Mouse (Mus musculus) G1E-ER4 (cell line): ENCODE results near the gene Hephl1. TPM values are rescaled to one million over a fixed set of nuclear protein-coding genes. Genes with fewer than 3 reads are reported as not detected.

ENCODE experiments used
- GATA1 ChIP-seq: IDR thresholded peaks from one replicate; pipeline ENCODE4 v1.8.0; 2012; ENCODE audit warnings: low read length, inconsistent platforms
- polyA plus RNA-seq: library from polyadenylated mRNA; stranded (reverse); fragments of >175 nt; gene quantifications from 2 replicates; pipeline ENCODE4 v1.2.3, GENCODE M21; 2012

Gene Hephl1
- polyA plus RNA-seq, 1 experiment = not detected

DNA sequence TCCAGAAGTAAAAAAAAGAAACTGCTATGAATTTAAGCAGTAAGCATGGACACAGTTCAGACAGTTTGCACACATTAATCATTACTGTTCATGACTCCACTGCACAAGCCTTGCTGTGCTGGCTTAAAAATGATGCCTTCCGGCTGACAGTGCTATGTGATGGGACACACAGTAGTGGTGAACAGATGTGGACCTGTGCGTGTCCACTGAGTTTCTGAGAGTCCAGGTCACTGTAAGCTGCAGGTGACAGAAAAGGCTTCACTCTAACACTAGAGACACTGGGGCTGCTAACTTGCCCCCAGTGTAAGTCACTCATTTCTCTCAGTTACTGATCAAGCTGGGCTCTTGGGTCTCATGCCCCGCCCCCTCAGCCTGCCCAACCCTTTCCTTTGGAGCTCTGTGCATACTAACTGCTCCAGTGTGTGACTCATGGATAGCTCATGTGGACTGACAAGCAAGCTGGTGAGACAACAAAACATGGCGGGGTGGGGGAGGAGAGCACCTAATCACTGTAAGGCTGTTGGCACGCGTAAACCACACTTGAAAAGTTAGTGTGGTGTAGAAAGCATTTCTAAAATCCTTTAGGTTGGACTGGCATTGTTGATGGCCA, 43.1 kb downstream of the Hephl1 start:
- no peak for TF ChIP-seq GATA1

DNA sequence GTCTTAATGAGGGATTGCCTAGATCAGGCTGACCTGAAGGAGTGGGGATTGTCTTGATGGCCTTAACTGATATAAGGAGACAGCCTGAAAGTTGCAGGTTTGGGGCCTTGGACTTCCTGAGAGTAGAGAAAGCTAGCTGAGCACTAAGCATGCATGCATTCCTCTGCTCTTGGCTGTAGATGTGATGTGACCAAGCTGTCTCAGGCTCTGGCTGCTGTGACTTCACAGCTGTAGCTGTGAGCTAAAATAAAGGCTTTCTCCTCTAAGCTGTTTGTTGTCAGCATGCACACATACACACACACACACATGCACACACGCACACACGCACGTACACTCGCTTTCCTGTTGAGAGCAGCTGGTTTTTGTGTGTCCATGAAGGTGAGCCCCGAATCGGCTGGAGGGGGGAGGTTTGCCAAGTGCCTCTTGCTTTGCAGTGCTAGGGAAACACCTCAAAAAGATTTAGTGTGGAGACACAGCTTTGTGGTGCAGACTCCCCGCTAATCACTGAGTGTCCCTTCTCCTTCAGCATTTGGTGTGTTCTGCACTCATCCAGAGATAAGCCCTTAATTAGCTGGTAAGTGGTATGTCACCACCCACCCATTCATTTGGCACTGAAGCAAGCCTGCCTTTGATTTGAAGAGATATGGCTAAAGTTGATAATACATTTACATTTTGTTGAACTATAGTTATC, 43.8 kb downstream of the Hephl1 start:
- no peak for TF ChIP-seq GATA1

DNA sequence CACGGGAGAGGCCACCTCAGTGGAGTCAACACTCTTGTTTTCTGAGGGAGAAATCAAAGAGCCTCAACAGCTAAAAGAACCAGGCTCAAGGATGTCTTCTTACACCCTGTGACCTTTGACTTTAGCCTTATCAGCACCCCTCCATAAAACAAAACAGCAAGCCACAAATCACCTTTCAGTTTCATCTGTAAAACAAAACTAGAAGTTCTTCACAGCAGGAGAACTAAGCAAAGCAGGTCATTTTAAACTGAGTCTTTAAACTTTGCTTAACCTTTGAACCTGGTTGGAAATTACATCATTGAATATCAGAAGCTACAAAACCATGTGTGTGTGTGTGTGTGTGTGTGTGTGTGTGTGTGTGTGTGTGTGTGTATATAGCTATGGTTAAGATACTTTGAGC, 47.7 kb downstream of the Hephl1 start:
- no peak for TF ChIP-seq GATA1

DNA sequence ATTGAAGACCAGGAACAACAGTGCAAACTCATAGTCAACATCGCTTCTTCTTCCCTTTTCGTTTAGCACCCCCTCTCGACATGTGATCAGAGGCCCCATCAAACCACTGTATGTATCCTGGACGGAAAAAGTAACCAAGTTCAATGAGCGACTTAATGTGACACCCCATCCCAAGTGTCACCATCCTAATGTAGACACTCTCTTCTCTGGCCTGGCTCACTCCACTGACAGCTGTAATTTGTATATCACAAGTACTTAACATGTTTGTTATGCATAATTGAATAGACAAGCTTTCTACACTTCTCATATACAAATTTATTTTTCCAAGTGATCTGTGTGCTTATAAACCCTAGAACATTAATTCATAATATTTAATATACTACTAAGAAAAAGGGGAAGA, 51.1 kb downstream of the Hephl1 start:
- no peak for TF ChIP-seq GATA1

DNA sequence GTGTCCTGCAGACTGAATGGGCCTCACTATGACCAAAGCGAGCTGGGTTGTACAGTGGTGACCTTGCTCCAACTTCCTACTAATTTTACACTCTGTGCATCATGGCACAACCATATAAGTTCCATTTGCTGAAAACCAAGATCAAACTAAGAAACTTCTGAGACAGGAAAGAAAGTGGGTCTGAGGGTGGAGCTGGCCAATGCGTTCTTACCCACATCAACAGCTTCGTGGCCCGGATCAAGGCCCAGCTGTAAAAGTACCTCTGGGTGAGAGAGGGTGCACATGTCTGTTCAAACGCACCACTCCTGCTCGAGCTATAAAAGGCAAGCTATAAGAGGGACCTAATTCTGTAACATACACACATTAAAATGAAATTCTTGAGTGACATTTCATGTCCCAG, 51.9 kb downstream of the Hephl1 start:
- TF ChIP-seq GATA1 = no peak

DNA sequence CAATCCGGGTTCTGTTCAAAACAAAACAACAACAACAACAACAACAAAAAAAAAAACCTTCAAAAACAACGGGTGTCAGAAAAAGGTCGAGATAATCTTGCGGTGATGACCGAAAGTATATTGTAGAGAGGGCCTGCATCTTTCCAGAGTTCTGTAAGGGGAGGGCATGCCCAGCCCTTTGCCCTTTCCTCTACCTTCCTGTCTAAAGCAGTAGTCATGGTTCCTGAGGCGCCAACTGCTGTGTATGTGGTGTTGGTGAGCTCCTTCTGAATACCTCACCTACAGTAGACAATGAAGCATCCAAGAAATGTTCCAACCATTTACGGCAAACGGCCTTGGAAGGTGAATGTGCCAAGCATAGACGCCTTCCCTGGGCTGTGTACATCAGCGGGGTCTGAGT, 66.2 kb downstream of the Hephl1 start:
- TF ChIP-seq GATA1 = no peak

DNA sequence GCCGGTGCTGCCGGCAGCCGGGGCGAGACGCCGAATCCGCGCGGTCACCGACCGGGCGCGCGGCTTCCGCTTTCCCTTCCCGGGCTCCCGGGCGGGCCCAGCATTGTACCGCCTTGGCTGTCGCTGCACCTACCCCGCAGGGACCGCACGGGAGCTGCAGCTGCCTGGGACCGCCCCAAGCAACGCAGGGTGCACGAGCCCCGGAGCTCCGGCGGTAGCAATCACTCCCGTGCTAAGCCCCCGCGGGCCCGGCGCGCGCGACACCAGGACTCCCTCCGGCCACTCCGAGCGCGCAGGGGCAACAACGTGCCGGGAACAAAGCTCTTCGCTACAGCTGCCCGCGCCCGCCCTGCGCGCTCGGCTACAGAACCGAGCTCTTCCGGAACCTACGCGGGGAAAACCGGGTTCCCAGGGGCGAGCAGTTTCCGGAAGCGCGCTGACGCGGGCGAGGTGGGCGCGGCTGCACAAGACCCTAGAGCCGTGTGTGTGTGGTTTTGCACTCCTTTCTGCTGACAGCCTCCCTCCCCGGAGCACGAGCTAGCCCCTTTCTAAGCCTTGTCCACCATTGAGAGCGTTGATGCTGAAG, 66.7 kb downstream of the Hephl1 start, which contains the start of gene Panx1:
Gene Panx1, minus strand, starts transcription at position 395 of the 586 bp plus-strand sequence.
- no peak for TF ChIP-seq GATA1

DNA sequence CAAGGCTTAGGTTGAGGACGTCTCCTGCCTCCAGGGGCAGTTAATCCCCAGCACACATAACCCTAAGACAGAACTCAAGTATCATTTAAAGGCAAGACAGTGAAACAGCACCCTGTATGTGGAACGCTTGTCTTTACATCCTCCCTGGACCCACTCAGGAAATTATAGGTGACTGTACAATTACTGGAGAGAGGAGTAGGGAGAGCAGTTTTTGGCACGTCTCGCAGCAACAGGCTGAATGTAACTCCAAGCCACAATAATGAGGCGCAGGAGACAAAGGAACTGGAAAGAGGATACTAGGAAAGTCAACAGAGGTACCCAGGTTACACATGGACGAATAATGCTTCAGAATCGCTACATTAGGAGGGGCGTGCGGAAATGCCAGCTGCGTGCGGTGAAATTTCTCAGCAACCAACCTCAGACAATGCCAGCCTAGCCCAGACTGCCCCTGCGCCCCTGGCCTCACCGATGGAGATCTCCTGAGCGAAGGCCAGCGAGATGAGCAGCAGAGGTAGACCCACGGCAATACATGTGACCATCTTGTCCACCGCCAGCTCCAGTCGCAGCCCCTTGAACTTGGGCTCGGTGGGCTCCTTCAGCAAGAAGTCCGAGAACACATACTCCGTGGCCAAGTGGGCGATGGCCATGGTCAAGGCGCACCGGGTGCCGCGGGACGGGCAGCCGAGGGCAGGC, 67.4 kb downstream of the Hephl1 start:
- no peak for TF ChIP-seq GATA1

DNA sequence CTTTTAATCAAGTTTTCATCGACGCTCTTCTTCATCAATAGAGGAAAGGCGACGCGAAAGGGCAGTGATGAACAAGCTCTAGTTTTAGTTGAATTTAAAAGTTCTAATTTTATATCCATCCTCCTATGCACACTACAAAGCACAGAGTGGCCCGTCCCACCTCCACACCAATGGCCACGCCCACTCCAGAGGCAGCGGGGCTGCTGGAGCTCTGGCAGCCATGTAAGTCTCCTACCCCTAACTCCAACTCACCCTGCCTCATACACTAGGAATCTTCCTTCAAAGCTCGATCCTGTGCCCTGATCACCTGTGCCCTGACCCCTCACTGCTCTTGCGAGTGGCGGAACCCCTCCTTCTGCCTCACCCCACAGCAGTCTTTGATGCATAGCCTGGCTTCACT, 70.4 kb downstream of the Hephl1 start:
- TF ChIP-seq GATA1 = no peak

DNA sequence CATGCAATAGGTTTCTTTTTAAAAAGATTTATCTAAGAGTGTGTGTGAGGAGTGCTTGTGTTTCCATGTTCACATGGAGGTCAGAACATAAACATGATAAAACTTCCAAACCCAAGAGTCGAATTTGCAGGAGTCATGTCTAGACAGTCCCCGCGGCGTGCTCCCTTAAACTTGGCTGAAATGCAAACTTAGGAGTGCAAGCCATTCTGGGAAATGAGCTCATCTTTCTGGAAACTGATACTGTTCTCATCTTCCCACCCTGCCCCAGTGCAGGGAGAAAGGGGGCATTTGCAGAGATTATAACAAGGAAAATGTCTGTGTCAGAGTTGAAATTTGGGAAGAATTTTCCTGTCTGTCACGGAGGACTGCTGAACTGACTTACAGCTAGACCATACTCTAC, 72.1 kb downstream of the Hephl1 start:
- TF ChIP-seq GATA1 = no peak

DNA sequence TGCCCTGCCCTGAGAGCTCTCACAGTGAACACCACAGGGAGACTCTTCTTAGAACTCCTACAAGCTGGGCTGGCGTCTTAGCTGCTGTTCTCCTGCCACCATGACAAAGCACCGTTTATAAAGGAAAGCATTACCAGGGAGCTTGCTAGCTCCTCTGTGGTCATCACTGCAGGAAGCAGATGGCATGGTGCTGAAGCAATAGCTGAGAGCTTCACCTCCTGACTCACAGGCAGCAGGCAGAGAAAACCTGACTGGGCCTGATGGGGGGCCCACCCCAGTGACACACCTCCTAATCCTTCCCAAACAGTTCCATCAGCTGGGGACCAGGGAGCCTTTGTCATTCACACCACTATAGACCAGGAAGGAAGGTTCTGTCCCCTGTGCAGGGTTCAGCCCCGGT, 74.2 kb downstream of the Hephl1 start:
- no peak for TF ChIP-seq GATA1

DNA sequence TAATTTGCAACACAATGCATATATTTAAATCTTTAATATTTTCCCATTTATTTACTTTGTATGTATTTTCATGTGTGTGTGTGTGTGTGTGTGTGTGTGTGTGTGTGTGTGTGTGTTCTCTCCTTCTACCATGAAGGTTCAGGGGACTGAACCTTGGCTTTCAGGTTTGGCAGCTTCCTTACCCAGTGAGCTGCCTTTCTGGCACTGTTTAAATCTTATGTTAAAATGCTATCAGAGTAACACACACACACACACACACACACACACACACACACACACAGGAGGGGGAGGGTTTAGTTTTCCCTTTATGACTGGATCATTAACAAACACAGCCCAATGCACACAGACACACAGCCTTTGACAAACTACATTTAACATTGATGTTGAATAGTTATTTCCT, 74.7 kb downstream of the Hephl1 start:
- TF ChIP-seq GATA1 = no peak

DNA sequence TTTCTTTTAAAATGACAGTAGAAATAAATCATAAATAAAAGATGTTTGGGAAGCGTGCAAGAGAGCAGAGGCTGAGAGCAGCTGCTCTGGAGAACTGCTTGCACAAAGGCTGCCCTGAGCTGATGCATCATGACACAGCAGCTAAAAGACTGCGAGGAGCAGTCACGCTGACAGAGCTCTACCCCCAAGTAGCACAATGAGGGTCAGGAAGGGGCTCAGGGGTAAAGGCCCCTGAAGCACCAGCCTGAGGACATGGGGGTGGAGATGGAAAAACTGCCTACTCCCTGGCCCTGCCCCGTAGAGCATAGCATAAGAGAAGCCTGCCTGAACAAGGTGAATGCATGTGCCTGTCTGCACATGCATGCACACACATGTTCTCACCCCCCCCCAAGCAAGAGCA, 75.1 kb downstream of the Hephl1 start:
- TF ChIP-seq GATA1 = no peak

DNA sequence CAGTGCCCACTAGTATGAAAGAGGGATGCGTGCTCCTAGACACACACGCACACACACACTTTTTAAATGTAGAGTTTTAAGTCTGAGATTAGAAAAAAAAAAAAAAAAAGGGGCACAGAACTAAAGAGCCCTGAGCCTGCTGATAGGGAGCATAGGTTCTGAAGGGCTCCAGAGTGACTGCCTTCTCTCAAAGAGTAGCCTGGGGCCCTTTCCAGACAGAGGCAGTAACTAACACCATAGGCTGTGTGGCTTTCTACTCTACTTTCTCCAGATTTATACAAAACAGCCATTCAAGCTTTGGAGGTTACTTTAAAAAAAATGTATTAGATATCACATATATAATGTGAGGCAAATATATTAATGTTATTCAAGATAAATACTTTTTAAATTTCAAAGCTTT, 75.5 kb downstream of the Hephl1 start:
- no peak for TF ChIP-seq GATA1

DNA sequence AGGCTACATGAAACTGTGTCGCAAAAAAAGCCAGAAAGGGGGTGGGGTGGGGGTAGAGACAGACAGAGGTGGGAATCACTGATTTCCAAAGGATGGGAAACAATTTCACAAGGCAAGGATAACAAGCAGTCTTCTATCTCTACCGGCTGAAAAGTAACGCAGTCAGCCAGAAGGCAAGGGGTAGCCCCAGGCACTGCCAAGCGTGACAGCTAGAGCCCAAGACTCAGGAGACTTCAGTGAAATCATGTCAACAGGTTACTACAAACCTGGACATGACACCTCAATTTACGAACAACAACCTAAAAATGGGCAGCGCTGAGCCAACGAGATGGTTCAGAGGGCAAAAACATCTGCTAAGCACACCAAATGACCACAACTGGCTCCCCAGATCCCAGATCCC, 75.9 kb downstream of the Hephl1 start:
- TF ChIP-seq GATA1 = no peak

DNA sequence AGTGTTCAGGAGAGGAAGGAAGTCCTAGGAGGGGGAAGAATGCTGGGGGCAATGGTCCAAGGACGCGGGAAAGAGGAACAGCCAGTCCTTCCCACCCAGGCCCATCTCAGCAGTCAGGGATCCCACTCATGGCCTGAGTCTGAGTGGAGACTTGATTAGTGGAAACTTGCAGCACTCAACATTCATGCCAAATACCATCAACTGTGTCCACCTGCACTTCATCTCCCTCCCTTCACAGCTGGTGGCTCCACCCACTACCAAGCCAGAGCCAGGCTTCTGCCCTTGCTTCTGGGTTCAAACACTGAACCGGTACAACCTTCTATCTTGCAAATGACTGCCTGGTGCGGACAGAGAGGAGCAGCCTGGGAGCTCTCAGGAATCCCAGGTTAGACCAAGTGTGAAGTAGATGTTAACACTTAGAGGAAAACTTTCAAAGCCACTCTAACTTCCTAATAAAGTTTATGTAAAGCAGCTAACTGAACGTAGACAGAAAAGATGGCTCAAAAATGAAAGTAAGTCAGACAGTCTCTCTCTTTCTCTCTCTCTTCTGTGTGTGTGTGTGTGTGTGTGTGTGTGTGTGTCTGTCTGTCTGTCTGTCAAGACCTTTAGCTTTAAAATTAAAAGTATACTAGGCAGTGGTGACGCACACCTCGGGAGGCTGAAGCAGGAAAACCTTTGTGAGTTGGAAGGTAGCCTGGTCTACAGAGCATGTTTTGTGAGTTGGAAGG, 77.2 kb downstream of the Hephl1 start:
- no peak for TF ChIP-seq GATA1
